Mouse (Mus musculus) embryonic stem cell, embryonic (primary cell): ENCODE data around the gene Rhno1.

Source experiments
- CTCF ChIA-PET, 4 experiments: fragments of 300-600 bp in 2 of 4; fragments of 350-600 bp in 2 of 4; sonication (Branson Sonifier 250); formaldehyde crosslinking; loops; one replicate each; lab custom pipeline; 2022; ENCODE audit warnings: inconsistent platforms in 2 of 4; lab: Charles Lee
- POLR2A ChIA-PET, 4 experiments: fragments of 300-600 bp in 2 of 4; fragments of 350-600 bp in 2 of 4; sonication (Branson Sonifier 250); formaldehyde crosslinking; loops; one replicate each; lab custom pipeline; 2022; ENCODE audit warnings: antibody characterized with exemption in 4 of 4, inconsistent platforms in 1 of 4; lab: Charles Lee

The Rhno1 gene

GRCm38 (mm10) chr6:128338876-128339275, 23.8 kb downstream of the Rhno1 start:
- POLR2A ChIA-PET = interaction anchor here (0.5 to 2.2 kb wide), 18 partner anchors 8 to 141 kb away, joined by 3 to 6 read pairs (median 3); partner anchors contain the start of gene Itfg2 (in 1 of the 4)
- CTCF ChIA-PET = interaction anchor here in 2 of 4 experiments (0.6 to 1.5 kb wide), 6 partner anchors 11 to 248 kb away, joined by 3 to 4 read pairs (median 3); partner anchors contain the start of gene Tulp3 (in 1 of the 2)

- POLR2A ChIA-PET = interaction anchor here (0.6 to 3.3 kb wide), 12 partner anchors 14 to 174 kb away, joined by 3 to 14 read pairs (median 4); partner anchors contain the start of genes Itfg2 (in 2 of the 4) and Tulp3 (in 2 of the 4)
- CTCF ChIA-PET = interaction anchor here in 2 of 4 experiments (1.2 to 1.8 kb wide), 2 partner anchors 19 to 28 kb away, joined by 3 to 7 read pairs; no protein-coding TSS in a partner anchor
Measured at GRCm38 (mm10) chr6:128337467-128337866, 25.2 kb downstream of the Rhno1 start.

- CTCF ChIA-PET = interaction anchor here (0.6 to 2.3 kb wide), 35 partner anchors 9 to 617 kb away, joined by 3 to 12 read pairs (median 4); no protein-coding TSS in a partner anchor
- POLR2A ChIA-PET = interaction anchor here (0.6 to 3.3 kb wide), 37 partner anchors 9 to 998 kb away, joined by 3 to 13 read pairs (median 4); partner anchors contain the start of gene Tulp3 (in 2 of the 4)
Measured at GRCm38 (mm10) chr6:128334397-128335124, 28.1 kb downstream of the Rhno1 start.

DNA sequence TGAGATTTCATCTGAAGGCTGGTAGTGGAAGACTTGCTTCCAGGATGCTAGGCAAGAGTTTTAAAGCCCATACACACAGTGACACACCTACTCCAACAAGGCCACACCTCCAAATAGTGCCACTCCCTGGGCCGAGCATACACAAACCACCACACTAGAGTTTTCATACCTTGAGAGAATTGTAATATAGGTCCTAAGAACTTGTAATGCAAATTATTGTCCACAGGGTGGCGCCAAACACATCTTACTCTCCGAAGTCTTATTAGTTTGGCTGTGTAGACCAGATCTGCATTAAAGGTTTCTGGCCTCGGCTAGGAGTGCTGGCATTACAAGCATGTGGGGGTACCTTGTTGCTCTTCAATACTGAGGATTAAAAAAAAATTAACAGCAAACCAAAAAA, 44.4 kb downstream of the Rhno1 start:
- ChIA-PET CTCF (interaction anchor here (0.6 to 1.8 kb wide), 19 partner anchors 9 to 1427 kb away, joined by 3 to 8 read pairs (median 4); no protein-coding TSS in a partner anchor), POLR2A (interaction anchor here (0.6 to 3.1 kb wide), 12 partner anchors 9 to 161 kb away, joined by 3 to 9 read pairs (median 4); no protein-coding TSS in a partner anchor)

DNA sequence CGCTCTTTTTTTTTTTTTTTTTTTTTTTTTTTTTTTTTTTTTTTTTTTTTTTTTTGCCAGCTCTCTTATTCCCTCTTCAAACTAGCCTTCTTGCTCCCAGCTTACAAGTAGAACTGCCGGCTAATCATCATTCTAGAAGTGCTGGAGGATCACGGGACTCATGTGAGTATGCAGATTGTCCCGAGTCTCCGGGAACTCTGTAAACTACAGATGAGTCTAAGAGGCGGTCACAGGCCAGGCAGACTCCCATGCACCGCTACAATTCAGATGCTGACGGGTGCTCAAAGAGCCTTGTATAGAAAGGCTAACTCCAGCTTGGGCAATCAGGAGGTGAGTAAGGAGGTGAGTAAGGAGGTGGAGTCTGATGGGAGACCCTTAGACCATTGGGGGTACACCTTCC, 47.1 kb downstream of the Rhno1 start:
- CTCF ChIA-PET = interaction anchor here (0.6 to 1.6 kb wide), 14 partner anchors 11 to 940 kb away, joined by 3 to 9 read pairs (median 4); no protein-coding TSS in a partner anchor
- POLR2A ChIA-PET = interaction anchor here (0.6 to 1.9 kb wide), 26 partner anchors 9 to 844 kb away, joined by 3 to 9 read pairs (median 4); partner anchors contain the start of genes Itfg2 (in 1 of the 4), Tead4 (in 1 of the 4) and Tulp3 (in 1 of the 4)

- ChIA-PET CTCF (interaction anchor here (0.6 to 1.6 kb wide), 10 partner anchors 9 to 318 kb away, joined by 3 to 9 read pairs (median 3); no protein-coding TSS in a partner anchor), POLR2A (interaction anchor here in 3 of 4 experiments (0.6 to 1.9 kb wide), 22 partner anchors 9 to 248 kb away, joined by 3 to 9 read pairs (median 4); partner anchors contain the start of genes Tead4 (in 2 of the 3) and Itfg2 (in 1 of the 3))
Measured at GRCm38 (mm10) chr6:128314796-128315195, 47.9 kb downstream of the Rhno1 start.

GRCm38 (mm10) chr6:128308311-128308710, 54.4 kb downstream of the Rhno1 start:
- CTCF ChIA-PET = interaction anchor here in 3 of 4 experiments (1.2 to 2.4 kb wide), 6 partner anchors 22 to 108 kb away, joined by 3 to 11 read pairs (median 8); no protein-coding TSS in a partner anchor
- POLR2A ChIA-PET = interaction anchor here in 2 of 4 experiments (1.2 to 4.0 kb wide), 4 partner anchors 69 to 108 kb away, joined by 3 to 23 read pairs (median 4); no protein-coding TSS in a partner anchor
